Mouse (Mus musculus): ENCODE results near the gene Hes6. TPM values are rescaled to one million over a fixed set of nuclear protein-coding genes. Genes with fewer than 3 reads are reported as not detected.

Hes6 gene
- total RNA-seq, 1 experiment from 2014 or later, result 11.5 TPM

GRCm38 (mm10) chr1:91444841-91445830 lies 31.3 kb upstream of the Hes6 start:
- no peak for ATAC-seq (replicated peaks; ENCODE audit: insufficient number of reproducible peaks, low FRiP score, low TSS enrichment, poor library complexity, severe bottlenecking)

GRCm38 (mm10) chr1:91442350-91442990 lies 28.6 kb upstream of the Hes6 start:
- ATAC-seq (replicated peaks; ENCODE audit: insufficient number of reproducible peaks, low FRiP score, low TSS enrichment, poor library complexity, severe bottlenecking), result no peak

GRCm38 (mm10) chr1:91441855-91442254 lies 28.0 kb upstream of the Hes6 start:
- ATAC-seq (replicated peaks; ENCODE audit: insufficient number of reproducible peaks, low FRiP score, low TSS enrichment, poor library complexity, severe bottlenecking), result no peak

- no peak for ATAC-seq (replicated peaks; ENCODE audit: insufficient number of reproducible peaks, low FRiP score, low TSS enrichment, poor library complexity, severe bottlenecking)
Measured at GRCm38 (mm10) chr1:91439776-91440175, 25.9 kb upstream of the Hes6 start.

GRCm38 (mm10) chr1:91437573-91437972 lies 23.7 kb upstream of the Hes6 start:
- no peak for ATAC-seq (replicated peaks; ENCODE audit: insufficient number of reproducible peaks, low FRiP score, low TSS enrichment, poor library complexity, severe bottlenecking)

- ATAC-seq (replicated peaks; ENCODE audit: insufficient number of reproducible peaks, low FRiP score, low TSS enrichment, poor library complexity, severe bottlenecking), result no peak
Measured at GRCm38 (mm10) chr1:91437083-91437400, 23.2 kb upstream of the Hes6 start.

GRCm38 (mm10) chr1:91436380-91437082 lies 22.7 kb upstream of the Hes6 start:
- no peak for ATAC-seq (replicated peaks; ENCODE audit: insufficient number of reproducible peaks, low FRiP score, low TSS enrichment, poor library complexity, severe bottlenecking)

- ATAC-seq (replicated peaks; ENCODE audit: insufficient number of reproducible peaks, low FRiP score, low TSS enrichment, poor library complexity, severe bottlenecking), result no peak
Measured at GRCm38 (mm10) chr1:91435606-91436130, 21.8 kb upstream of the Hes6 start.

GRCm38 (mm10) chr1:91434905-91435304 lies 21.1 kb upstream of the Hes6 start:
- no peak for ATAC-seq (replicated peaks; ENCODE audit: insufficient number of reproducible peaks, low FRiP score, low TSS enrichment, poor library complexity, severe bottlenecking)

GRCm38 (mm10) chr1:91430761-91431160 lies 16.9 kb upstream of the Hes6 start:
- ATAC-seq (replicated peaks; ENCODE audit: insufficient number of reproducible peaks, low FRiP score, low TSS enrichment, poor library complexity, severe bottlenecking), result no peak

- no peak for ATAC-seq (replicated peaks; ENCODE audit: insufficient number of reproducible peaks, low FRiP score, low TSS enrichment, poor library complexity, severe bottlenecking)
Measured at GRCm38 (mm10) chr1:91429212-91429611, 15.4 kb upstream of the Hes6 start.

- no peak; the same call in 1 of the 2 replicates for ATAC-seq (replicated peaks; ENCODE audit: insufficient number of reproducible peaks, low FRiP score, low TSS enrichment, poor library complexity, severe bottlenecking)
Measured at GRCm38 (mm10) chr1:91428614-91429013, 14.8 kb upstream of the Hes6 start.

GRCm38 (mm10) chr1:91426397-91426796 lies 12.6 kb upstream of the Hes6 start:
- no peak for ATAC-seq (replicated peaks; ENCODE audit: insufficient number of reproducible peaks, low FRiP score, low TSS enrichment, poor library complexity, severe bottlenecking)

GRCm38 (mm10) chr1:91420601-91421065 lies 6.8 kb upstream of the Hes6 start:
- ATAC-seq (replicated peaks; ENCODE audit: insufficient number of reproducible peaks, low FRiP score, low TSS enrichment, poor library complexity, severe bottlenecking), result no peak

- no peak for ATAC-seq (replicated peaks; ENCODE audit: insufficient number of reproducible peaks, low FRiP score, low TSS enrichment, poor library complexity, severe bottlenecking)
Measured at GRCm38 (mm10) chr1:91419862-91420600, 6.2 kb upstream of the Hes6 start.

- ATAC-seq (replicated peaks; ENCODE audit: insufficient number of reproducible peaks, low FRiP score, low TSS enrichment, poor library complexity, severe bottlenecking), result no peak
Measured at GRCm38 (mm10) chr1:91417991-91418390, 4.2 kb upstream of the Hes6 start.

- ATAC-seq (replicated peaks; ENCODE audit: insufficient number of reproducible peaks, low FRiP score, low TSS enrichment, poor library complexity, severe bottlenecking), result no peak
Measured at GRCm38 (mm10) chr1:91415311-91415710, 1.5 kb upstream of the Hes6 start.

GRCm38 (mm10) chr1:91414903-91415302 lies 1.1 kb upstream of the Hes6 start:
- ATAC-seq (replicated peaks; ENCODE audit: insufficient number of reproducible peaks, low FRiP score, low TSS enrichment, poor library complexity, severe bottlenecking), result no peak

GRCm38 (mm10) chr1:91413536-91413897 lies 321 bp downstream of the Hes6 start:
- no peak for ATAC-seq (replicated peaks; ENCODE audit: insufficient number of reproducible peaks, low FRiP score, low TSS enrichment, poor library complexity, severe bottlenecking)

Measured in monocyte, adult 5-6 weeks (primary cell).